Mouse (Mus musculus) embryonic facial prominence, embryonic 12.5 days (tissue): Measurements from ENCODE around the gene 2010111I01Rik. TPM values are rescaled to one million over a fixed set of nuclear protein-coding genes. Genes with fewer than 3 reads are reported as not detected.
A peak's percentile ranks its signal among the peaks of the same experiment; 100 is the strongest.
"Not testable (repeated sequence)": the region's sequence is repeated elsewhere in the genome, so short reads cannot be mapped to it uniquely, and the experiment has no call there.

Source experiments
- ATAC-seq: fragments of 200-750 bp; cut with Nextera tagmentation; 2 replicates; pipeline ENCODE4 v1.8.0; 2017; ENCODE audit not compliant: insufficient number of reproducible peaks, insufficient read depth, low FRiP score, low TSS enrichment
- H3K27ac ChIP-seq: fragments of 300-500 bp; sonication (generic); 2 replicates; pipeline ENCODE4 v1.5.1; 2016; ENCODE audit warnings: mild to moderate bottlenecking
- H3K27me3 ChIP-seq: fragments of 300-500 bp; sonication (generic); 2 replicates; pipeline ENCODE4 v1.6.1; 2016; ENCODE audit warnings: mild to moderate bottlenecking, moderate library complexity
- H3K36me3 ChIP-seq: fragments of 300-500 bp; sonication (generic); 2 replicates; pipeline ENCODE4 v1.6.1; 2016; ENCODE audit warnings: mild to moderate bottlenecking
- H3K4me1 ChIP-seq: fragments of 300-500 bp; sonication (generic); 2 replicates; pipeline ENCODE4 v1.6.1; 2016
- H3K4me2 ChIP-seq: fragments of 300-500 bp; sonication (generic); replicated peaks from 2 replicates; pipeline ENCODE4 v1.6.1; 2016; ENCODE audit warnings: mild to moderate bottlenecking, moderate library complexity
- H3K4me3 ChIP-seq: fragments of 300-500 bp; sonication (generic); 2 replicates; pipeline ENCODE4 v1.5.1; 2016; ENCODE audit warnings: mild to moderate bottlenecking
- H3K9ac ChIP-seq: fragments of 300-500 bp; sonication (generic); 2 replicates; pipeline ENCODE4 v1.6.1; 2016; ENCODE audit warnings: mild to moderate bottlenecking, moderate library complexity
- H3K9me3 ChIP-seq: fragments of 300-500 bp; sonication (generic); 2 replicates; pipeline ENCODE4 v1.6.1; 2016; ENCODE audit warnings: mild to moderate bottlenecking, moderate library complexity
- WGBS: fragments of 180-500 bp; shearing (Covaris S2); methylation state at CpG from one replicate; pipeline ENCODE4 v1.1.7; 2016; 5-methylcytosine and 5-hydroxymethylcytosine counted together
- polyA plus RNA-seq: library from polyadenylated mRNA; unstranded; fragments of >200 nt; fragmentation: Nextera tagmentation; extraction: Ambion mirVana; gene quantifications from 2 replicates; pipeline ENCODE4 v1.2.1, GENCODE M21; 2016

Gene 2010111I01Rik
- polyA plus RNA-seq, result 138 and 144 TPM in 2 replicates

- H3K4me1 ChIP-seq, result peaks cover 5% of the 10 kb centered on the region
- H3K9me3 ChIP-seq, result no peaks in the 10 kb centered on the region
- peak; percentile 77 for ATAC-seq
- H3K4me2 ChIP-seq, result peak within 1 kb of the TSS; percentile 87
- no peaks in the 10 kb centered on the region for H3K36me3 ChIP-seq
- no peaks in the 10 kb centered on the region for H3K27me3 ChIP-seq
- under 1% methylated on average over 41 of the region's 41 CpGs for WGBS
- no peak within 1 kb of the TSS for H3K27ac ChIP-seq
- H3K9ac ChIP-seq, result peak within 1 kb of the TSS; percentile 60
- peak within 1 kb of the TSS; percentile 85 for H3K4me3 ChIP-seq
Observed at GRCm38 (mm10) chr13:62964640-62965311, at the start of gene 2010111I01Rik. TSS of gene 2010111I01Rik (plus strand) at chr13:62964893.

DNA sequence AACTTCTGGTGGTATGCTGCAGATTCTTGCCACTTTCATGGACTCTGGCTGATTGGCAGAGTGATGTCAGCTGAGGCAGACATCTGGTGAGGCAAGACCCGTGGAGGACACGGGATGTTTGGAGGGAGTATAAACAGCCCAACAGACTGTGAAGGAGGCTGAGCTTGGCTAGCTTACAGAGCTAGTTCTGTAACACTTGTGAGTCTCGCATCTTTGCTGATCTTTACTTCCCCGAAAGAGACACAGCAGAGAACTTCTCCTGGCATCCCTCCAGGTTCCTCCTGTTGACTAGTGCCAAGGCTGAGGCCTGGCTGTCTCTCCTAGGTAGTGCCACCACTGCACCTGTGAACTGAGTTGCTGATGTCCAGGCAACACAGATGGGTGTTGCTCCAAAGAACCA lies 48.0 kb upstream of the 2010111I01Rik start:
- H3K27me3 ChIP-seq, result no peaks in the 10 kb centered on the region
- no peaks in the 10 kb centered on the region for H3K36me3 ChIP-seq
- no peak overlapping the region for H3K4me2 ChIP-seq
- WGBS, result 79% methylated on average over 4 of the region's 4 CpGs
- H3K4me1 ChIP-seq, result 0 out of 2 replicates have a peak, but pooled peaks cover 3% of the 10 kb centered on the region
- H3K9ac ChIP-seq, result no peak overlapping the region
- H3K9me3 ChIP-seq, result no peaks in the 10 kb centered on the region
- ATAC-seq, result no peak
- no peak overlapping the region for H3K27ac ChIP-seq
- no peak overlapping the region for H3K4me3 ChIP-seq

GRCm38 (mm10) chr13:62917416-62918110 lies 47.1 kb upstream of the 2010111I01Rik start:
- WGBS, result 40% methylated on average over 1 of the region's 1 CpGs
- Histone ChIP-seq H3K4me3 (no peak overlapping the region), H3K9ac (no peak overlapping the region), H3K4me1 (0 out of 2 replicates have a peak, but pooled peaks cover 3% of the 10 kb centered on the region), H3K27me3 (no peaks in the 10 kb centered on the region), H3K4me2 (no peak overlapping the region), H3K27ac (0 out of 2 replicates have a peak overlapping the region, but pooled peaks have one; percentile 37), H3K36me3 (no peaks in the 10 kb centered on the region), H3K9me3 (no peaks in the 10 kb centered on the region)
- no peak for ATAC-seq

DNA sequence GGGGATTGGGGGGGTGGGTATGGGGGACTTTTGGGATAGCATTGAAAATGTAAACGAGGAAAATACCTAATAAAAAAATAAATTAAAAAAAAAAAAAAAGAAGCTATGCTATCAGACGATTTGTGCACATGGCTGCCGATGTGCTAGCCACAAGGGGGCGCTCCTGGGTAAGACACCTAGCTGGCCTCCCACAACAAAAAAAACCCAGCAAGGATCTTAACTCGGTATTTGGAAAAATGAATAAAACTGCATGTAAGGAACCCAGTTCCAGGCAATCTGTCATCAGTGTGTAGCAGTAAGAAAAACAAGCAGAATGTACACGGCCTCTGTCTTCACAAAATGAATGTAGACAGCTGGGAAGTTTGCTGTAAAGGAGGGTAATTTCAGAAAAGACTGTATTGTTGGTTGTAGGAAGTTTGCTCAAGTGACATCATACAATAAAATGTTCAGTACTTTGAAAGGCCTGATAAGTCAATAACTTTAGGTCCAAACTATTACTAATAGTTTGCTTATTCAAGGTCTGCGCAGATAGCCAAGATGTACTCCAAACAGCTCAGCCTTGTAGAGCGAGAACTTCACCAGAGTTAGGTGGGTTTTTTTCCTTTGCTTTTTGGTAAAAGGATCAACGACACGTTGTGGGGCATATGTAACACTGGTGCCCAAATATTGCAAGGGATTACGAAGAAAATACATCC lies 44.9 kb upstream of the 2010111I01Rik start:
- H3K36me3 ChIP-seq, result no peaks in the 10 kb centered on the region
- no peaks in the 10 kb centered on the region for H3K27me3 ChIP-seq
- H3K4me1 ChIP-seq, result 0 out of 2 replicates have a peak, but pooled peaks cover 8% of the 10 kb centered on the region
- no peak overlapping the region for H3K9ac ChIP-seq
- ATAC-seq, result no peak
- no peak overlapping the region for H3K27ac ChIP-seq
- H3K4me2 ChIP-seq, result no peak overlapping the region
- no peaks in the 10 kb centered on the region for H3K9me3 ChIP-seq
- H3K4me3 ChIP-seq, result no peak overlapping the region
- WGBS, result 34% methylated on average over 11 of the region's 11 CpGs

DNA sequence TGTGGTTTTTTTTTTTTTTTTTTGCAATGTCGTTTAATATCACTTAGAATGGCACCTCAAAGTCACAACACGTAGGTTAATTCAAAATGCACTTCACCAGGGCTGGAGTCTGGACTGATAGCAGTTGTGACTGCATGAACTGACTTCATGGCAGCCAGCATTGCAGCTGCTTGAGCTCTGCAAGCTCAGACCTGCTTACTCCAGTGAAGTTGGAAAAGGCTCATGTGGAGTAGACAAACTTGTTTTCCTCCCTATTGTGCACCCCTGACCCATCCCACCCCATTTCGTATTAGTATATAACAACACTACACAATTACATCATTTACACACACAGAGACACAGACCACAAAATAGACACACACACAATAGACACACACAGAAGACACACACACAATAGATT lies 42.0 kb upstream of the 2010111I01Rik start:
- Histone ChIP-seq H3K4me2 (no peak overlapping the region), H3K27me3 (no peaks in the 10 kb centered on the region), H3K9me3 (no peaks in the 10 kb centered on the region), H3K36me3 (no peaks in the 10 kb centered on the region), H3K9ac (no peak overlapping the region), H3K4me1 (0 out of 2 replicates have a peak, but pooled peaks cover 8% of the 10 kb centered on the region), H3K27ac (no peak overlapping the region), H3K4me3 (no peak overlapping the region)
- no peak for ATAC-seq
- whole genome bisulfite sequencing, result 82% methylated on average over 3 of the region's 3 CpGs

GRCm38 (mm10) chr13:62923182-62923581 lies 41.5 kb upstream of the 2010111I01Rik start:
- H3K9me3 ChIP-seq, result no peaks in the 10 kb centered on the region
- WGBS, result 73% methylated on average over 8 of the region's 8 CpGs
- 0 out of 2 replicates have a peak, but pooled peaks cover 8% of the 10 kb centered on the region for H3K4me1 ChIP-seq
- no peak for ATAC-seq
- no peak overlapping the region for H3K4me3 ChIP-seq
- 0 out of 2 replicates have a peak overlapping the region, but pooled peaks have one; percentile 17 for H3K27ac ChIP-seq
- H3K9ac ChIP-seq, result no peak overlapping the region
- H3K36me3 ChIP-seq, result no peaks in the 10 kb centered on the region
- H3K4me2 ChIP-seq, result no peak overlapping the region
- H3K27me3 ChIP-seq, result no peaks in the 10 kb centered on the region

DNA sequence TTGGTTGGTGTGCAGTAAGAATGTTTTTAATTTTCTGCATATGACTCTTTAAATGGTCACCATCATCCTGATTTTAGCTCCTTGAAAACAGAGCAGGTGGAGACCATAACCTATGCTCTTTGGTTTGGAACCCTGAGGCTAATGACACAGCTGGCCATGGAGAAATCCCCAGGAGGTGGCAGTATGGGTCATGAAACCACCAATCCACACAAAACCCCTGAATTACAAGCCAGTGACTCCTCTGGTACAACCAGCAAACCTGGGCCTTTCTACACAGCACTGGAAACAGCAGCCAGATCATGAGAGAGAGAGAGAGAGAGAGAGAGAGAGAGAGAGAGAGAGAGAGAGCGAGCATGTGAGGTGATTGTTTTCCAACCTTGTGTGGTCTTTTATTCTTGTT lies 38.2 kb upstream of the 2010111I01Rik start:
- no peaks in the 10 kb centered on the region for H3K27me3 ChIP-seq
- no peak overlapping the region for H3K9ac ChIP-seq
- no peak for ATAC-seq
- no peak overlapping the region for H3K4me2 ChIP-seq
- H3K4me1 ChIP-seq, result 0 out of 2 replicates have a peak, but pooled peaks cover 5% of the 10 kb centered on the region
- H3K9me3 ChIP-seq, result no peaks in the 10 kb centered on the region
- no peak overlapping the region for H3K27ac ChIP-seq
- no peak overlapping the region for H3K4me3 ChIP-seq
- 64% methylated on average over 1 of the region's 1 CpGs for WGBS
- H3K36me3 ChIP-seq, result no peaks in the 10 kb centered on the region

DNA sequence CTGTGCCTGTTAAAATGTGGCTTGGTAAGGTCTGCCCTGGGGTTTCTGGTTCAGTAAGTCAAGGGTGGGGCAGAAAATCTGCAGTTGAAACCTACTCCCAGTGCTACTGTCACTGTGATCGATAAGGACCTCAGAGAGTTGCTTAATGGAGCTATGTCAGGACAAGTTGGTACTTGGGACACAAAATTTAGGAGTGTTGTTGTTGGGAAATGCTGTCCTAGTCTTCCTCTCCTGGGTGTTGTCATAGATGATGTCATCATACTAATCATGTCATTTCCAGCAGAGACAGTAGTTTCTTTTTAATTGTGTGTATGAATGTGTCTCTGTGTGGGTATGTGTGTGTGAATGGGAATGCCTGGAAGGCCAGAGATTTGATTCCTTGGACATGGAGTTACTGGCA lies 37.2 kb upstream of the 2010111I01Rik start:
- ATAC-seq, result no peak
- Histone ChIP-seq H3K4me2 (no peak overlapping the region), H3K36me3 (no peaks in the 10 kb centered on the region), H3K27ac (no peak overlapping the region), H3K27me3 (no peaks in the 10 kb centered on the region), H3K4me3 (no peak overlapping the region), H3K4me1 (0 out of 2 replicates have a peak, but pooled peaks cover 5% of the 10 kb centered on the region), H3K9ac (no peak overlapping the region), H3K9me3 (no peaks in the 10 kb centered on the region)
- WGBS, result 90% methylated on average over 1 of the region's 1 CpGs

- not testable (repeated sequence) for H3K36me3 ChIP-seq, H3K4me1 ChIP-seq, H3K27ac ChIP-seq, H3K27me3 ChIP-seq, ATAC-seq, H3K4me2 ChIP-seq, H3K4me3 ChIP-seq, H3K9ac ChIP-seq, H3K9me3 ChIP-seq
- 93% methylated on average over 3 of the region's 3 CpGs for WGBS
Observed at GRCm38 (mm10) chr13:62929144-62929543, 35.5 kb upstream of the 2010111I01Rik start.

DNA sequence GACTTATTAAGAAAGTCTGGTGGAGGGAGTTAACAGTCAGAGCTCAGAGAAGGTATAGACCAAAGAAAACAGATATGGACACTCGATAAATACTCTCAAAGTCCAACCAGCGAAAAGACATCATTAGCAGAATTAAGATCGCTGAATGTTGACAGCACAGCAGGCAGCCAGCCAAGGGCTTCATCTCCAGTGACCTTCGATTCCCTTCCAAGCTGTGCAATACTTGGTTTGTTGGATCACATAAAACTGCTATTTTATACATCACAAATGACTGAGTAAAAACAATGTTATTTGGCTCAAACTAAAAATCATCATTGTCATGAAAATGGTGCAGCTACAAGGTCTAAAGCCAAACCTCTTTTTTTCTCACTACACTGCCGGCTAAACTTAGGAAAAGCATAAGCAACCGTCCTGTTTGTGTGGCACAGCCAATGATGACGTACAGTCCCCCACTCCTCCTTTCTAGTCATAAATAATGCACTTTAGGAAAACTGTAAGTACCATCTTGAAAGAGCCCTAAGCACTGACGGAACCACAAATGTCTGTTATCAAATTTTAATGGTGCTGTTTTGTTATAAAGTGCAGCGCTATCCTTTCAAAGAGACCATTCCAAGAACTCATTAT lies 34.8 kb upstream of the 2010111I01Rik start:
- Histone ChIP-seq H3K36me3 (no peaks in the 10 kb centered on the region), H3K4me2 (no peak overlapping the region), H3K4me3 (no peak overlapping the region), H3K9ac (no peak overlapping the region), H3K27me3 (no peaks in the 10 kb centered on the region), H3K27ac (no peak overlapping the region), H3K9me3 (no peaks in the 10 kb centered on the region), H3K4me1 (no peaks in the 10 kb centered on the region)
- 81% methylated on average over 9 of the region's 9 CpGs for whole genome bisulfite sequencing
- no peak for ATAC-seq

GRCm38 (mm10) chr13:62932452-62932851 lies 32.2 kb upstream of the 2010111I01Rik start:
- ATAC-seq, result no peak
- Histone ChIP-seq H3K9me3 (no peaks in the 10 kb centered on the region), H3K9ac (no peak overlapping the region), H3K27me3 (no peaks in the 10 kb centered on the region), H3K4me3 (no peak overlapping the region), H3K27ac (no peak overlapping the region), H3K4me2 (no peak overlapping the region), H3K36me3 (no peaks in the 10 kb centered on the region), H3K4me1 (no peaks in the 10 kb centered on the region)
- WGBS, result 43% methylated on average over 4 of the region's 4 CpGs
